Mouse (Mus musculus): ENCODE data around the gene Ugt1a7c. TPM values are rescaled to one million over a fixed set of nuclear protein-coding genes. Genes with fewer than 3 reads are reported as not detected.
"Not testable (repeated sequence)": the region's sequence is repeated elsewhere in the genome, so short reads cannot be mapped to it uniquely, and the experiment has no call there.

Gene Ugt1a7c
- polyA plus RNA-seq, 1 experiment from 2014 or later = 0.65 TPM

GRCm38 (mm10) chr1:88130223-88130622, 35.4 kb downstream of the Ugt1a7c start:
- 88% methylated on average over 1 of the region's 1 CpGs for WGBS
- DNase-seq (ENCODE audit: low spot score); H3K4me2 ChIP-seq (ENCODE audit: low read depth); H3K4me3 ChIP-seq (ENCODE audit: low read depth, low read length); H3K9ac ChIP-seq (ENCODE audit: low read length); H3K9me3 ChIP-seq (ENCODE audit: control insufficient read depth, low read length); H3K27me3 ChIP-seq (ENCODE audit: control insufficient read depth, insufficient read depth, low read length); ATAC-seq (ENCODE audit: insufficient read depth, low FRiP score, low TSS enrichment); H3K36me3 ChIP-seq (ENCODE audit: control insufficient read depth, insufficient read depth, low read length); H3K27ac ChIP-seq (ENCODE audit: low read depth, low read length); H3K4me1 ChIP-seq (ENCODE audit: control insufficient read depth, insufficient read depth, low read length): not testable (repeated sequence)

GRCm38 (mm10) chr1:88133908-88134456, 39.1 kb downstream of the Ugt1a7c start:
- Histone ChIP-seq H3K9me3 (ENCODE audit: control insufficient read depth, low read length) (no peaks in the 10 kb centered on the region), H3K36me3 (ENCODE audit: control insufficient read depth, insufficient read depth, low read length) (no peaks in the 10 kb centered on the region), H3K27me3 (ENCODE audit: control insufficient read depth, insufficient read depth, low read length) (no peaks in the 10 kb centered on the region), H3K4me3 (ENCODE audit: low read depth, low read length) (no peak overlapping the region), H3K9ac (ENCODE audit: low read length) (no peak overlapping the region), H3K4me2 (ENCODE audit: low read depth) (no peak overlapping the region), H3K27ac (ENCODE audit: low read depth, low read length) (no peak overlapping the region), H3K4me1 (ENCODE audit: control insufficient read depth, insufficient read depth, low read length) (0 out of 2 replicates have a peak, but pooled peaks cover 4% of the 10 kb centered on the region)
- ATAC-seq (ENCODE audit: insufficient read depth, low FRiP score, low TSS enrichment) (no peak), DNase-seq (ENCODE audit: low spot score) (no peak)
- 62% methylated on average over 3 of the region's 3 CpGs for WGBS

- not testable (repeated sequence) for H3K27ac ChIP-seq (ENCODE audit: low read depth, low read length); H3K36me3 ChIP-seq (ENCODE audit: control insufficient read depth, insufficient read depth, low read length); H3K4me3 ChIP-seq (ENCODE audit: low read depth, low read length); H3K9ac ChIP-seq (ENCODE audit: low read length); H3K4me2 ChIP-seq (ENCODE audit: low read depth); DNase-seq (ENCODE audit: low spot score); H3K9me3 ChIP-seq (ENCODE audit: control insufficient read depth, low read length); H3K4me1 ChIP-seq (ENCODE audit: control insufficient read depth, insufficient read depth, low read length); H3K27me3 ChIP-seq (ENCODE audit: control insufficient read depth, insufficient read depth, low read length); ATAC-seq (ENCODE audit: insufficient read depth, low FRiP score, low TSS enrichment)
- 63% methylated on average over 5 of the region's 5 CpGs for WGBS
Observed at GRCm38 (mm10) chr1:88134457-88135011, 39.7 kb downstream of the Ugt1a7c start, which contains the start of gene Ugt1a6a. Ugt1a6a (plus strand) TSS chr1:88134809.

- not testable (repeated sequence) for H3K4me3 ChIP-seq (ENCODE audit: low read depth, low read length); H3K4me1 ChIP-seq (ENCODE audit: control insufficient read depth, insufficient read depth, low read length); H3K9ac ChIP-seq (ENCODE audit: low read length); DNase-seq (ENCODE audit: low spot score); H3K4me2 ChIP-seq (ENCODE audit: low read depth); H3K36me3 ChIP-seq (ENCODE audit: control insufficient read depth, insufficient read depth, low read length); H3K27ac ChIP-seq (ENCODE audit: low read depth, low read length); H3K9me3 ChIP-seq (ENCODE audit: control insufficient read depth, low read length); H3K27me3 ChIP-seq (ENCODE audit: control insufficient read depth, insufficient read depth, low read length); ATAC-seq (ENCODE audit: insufficient read depth, low FRiP score, low TSS enrichment)
- 91% methylated on average over 5 of the region's 6 CpGs for WGBS
Observed at GRCm38 (mm10) chr1:88135229-88135904, 40.5 kb downstream of the Ugt1a7c start.

GRCm38 (mm10) chr1:88136646-88137045, 41.8 kb downstream of the Ugt1a7c start:
- H3K27ac ChIP-seq (ENCODE audit: low read depth, low read length) = no peak overlapping the region
- no peaks in the 10 kb centered on the region for H3K36me3 ChIP-seq (ENCODE audit: control insufficient read depth, insufficient read depth, low read length)
- no peak overlapping the region for H3K4me3 ChIP-seq (ENCODE audit: low read depth, low read length)
- no peaks in the 10 kb centered on the region for H3K9me3 ChIP-seq (ENCODE audit: control insufficient read depth, low read length)
- no peak overlapping the region for H3K9ac ChIP-seq (ENCODE audit: low read length)
- H3K4me2 ChIP-seq (ENCODE audit: low read depth) = no peak overlapping the region
- WGBS = 72% methylated on average over 2 of the region's 2 CpGs
- H3K27me3 ChIP-seq (ENCODE audit: control insufficient read depth, insufficient read depth, low read length) = no peaks in the 10 kb centered on the region
- DNase-seq (ENCODE audit: low spot score) (no peak), ATAC-seq (ENCODE audit: insufficient read depth, low FRiP score, low TSS enrichment) (no peak)
- 0 out of 2 replicates have a peak, but pooled peaks cover 4% of the 10 kb centered on the region for H3K4me1 ChIP-seq (ENCODE audit: control insufficient read depth, insufficient read depth, low read length)

GRCm38 (mm10) chr1:88137264-88137663, 42.4 kb downstream of the Ugt1a7c start:
- WGBS = 91% methylated on average over 3 of the region's 3 CpGs
- ATAC-seq (ENCODE audit: insufficient read depth, low FRiP score, low TSS enrichment) = no peak

GRCm38 (mm10) chr1:88138145-88138544, 43.3 kb downstream of the Ugt1a7c start:
- H3K9ac ChIP-seq (ENCODE audit: low read length) = no peak overlapping the region
- no peaks in the 10 kb centered on the region for H3K27me3 ChIP-seq (ENCODE audit: control insufficient read depth, insufficient read depth, low read length)
- no peak overlapping the region for H3K4me2 ChIP-seq (ENCODE audit: low read depth)
- WGBS = 88% methylated on average over 1 of the region's 1 CpGs
- no peak for ATAC-seq (ENCODE audit: insufficient read depth, low FRiP score, low TSS enrichment)
- H3K4me3 ChIP-seq (ENCODE audit: low read depth, low read length) = no peak overlapping the region
- H3K9me3 ChIP-seq (ENCODE audit: control insufficient read depth, low read length) = no peaks in the 10 kb centered on the region
- H3K27ac ChIP-seq (ENCODE audit: low read depth, low read length) = no peak overlapping the region
- no peaks in the 10 kb centered on the region for H3K36me3 ChIP-seq (ENCODE audit: control insufficient read depth, insufficient read depth, low read length)
- 0 out of 2 replicates have a peak, but pooled peaks cover 4% of the 10 kb centered on the region for H3K4me1 ChIP-seq (ENCODE audit: control insufficient read depth, insufficient read depth, low read length)
- DNase-seq (ENCODE audit: low spot score) = no peak

More at GRCm38 (mm10) chr1:88137264-88137663, 42.4 kb downstream of the Ugt1a7c start:
- DNase-seq (ENCODE audit: low spot score) = no peak
- H3K9me3 ChIP-seq (ENCODE audit: control insufficient read depth, low read length) = no peaks in the 10 kb centered on the region
- no peak overlapping the region for H3K4me3 ChIP-seq (ENCODE audit: low read depth, low read length)
- no peaks in the 10 kb centered on the region for H3K36me3 ChIP-seq (ENCODE audit: control insufficient read depth, insufficient read depth, low read length)
- no peak overlapping the region for H3K9ac ChIP-seq (ENCODE audit: low read length)
- 0 out of 2 replicates have a peak, but pooled peaks cover 4% of the 10 kb centered on the region for H3K4me1 ChIP-seq (ENCODE audit: control insufficient read depth, insufficient read depth, low read length)
- no peak overlapping the region for H3K27ac ChIP-seq (ENCODE audit: low read depth, low read length)
- H3K27me3 ChIP-seq (ENCODE audit: control insufficient read depth, insufficient read depth, low read length) = no peaks in the 10 kb centered on the region
- no peak overlapping the region for H3K4me2 ChIP-seq (ENCODE audit: low read depth)

- H3K4me2 ChIP-seq (ENCODE audit: low read depth); DNase-seq (ENCODE audit: low spot score); H3K27me3 ChIP-seq (ENCODE audit: control insufficient read depth, insufficient read depth, low read length); ATAC-seq (ENCODE audit: insufficient read depth, low FRiP score, low TSS enrichment); H3K9ac ChIP-seq (ENCODE audit: low read length); H3K27ac ChIP-seq (ENCODE audit: low read depth, low read length); H3K9me3 ChIP-seq (ENCODE audit: control insufficient read depth, low read length); H3K4me1 ChIP-seq (ENCODE audit: control insufficient read depth, insufficient read depth, low read length); H3K4me3 ChIP-seq (ENCODE audit: low read depth, low read length); H3K36me3 ChIP-seq (ENCODE audit: control insufficient read depth, insufficient read depth, low read length): not testable (repeated sequence)
- 38% methylated on average over 1 of the region's 1 CpGs for WGBS
Observed at GRCm38 (mm10) chr1:88140492-88140891, 45.6 kb downstream of the Ugt1a7c start.
